Mouse (Mus musculus): ENCODE measurements at regions not wholly inside any gene's neighbourhood (a gene's known extent, or its start where the extent isn't known, plus 50 kb on each side); places are given as distances from the start of the nearest gene placed in this dataset.

DNA sequence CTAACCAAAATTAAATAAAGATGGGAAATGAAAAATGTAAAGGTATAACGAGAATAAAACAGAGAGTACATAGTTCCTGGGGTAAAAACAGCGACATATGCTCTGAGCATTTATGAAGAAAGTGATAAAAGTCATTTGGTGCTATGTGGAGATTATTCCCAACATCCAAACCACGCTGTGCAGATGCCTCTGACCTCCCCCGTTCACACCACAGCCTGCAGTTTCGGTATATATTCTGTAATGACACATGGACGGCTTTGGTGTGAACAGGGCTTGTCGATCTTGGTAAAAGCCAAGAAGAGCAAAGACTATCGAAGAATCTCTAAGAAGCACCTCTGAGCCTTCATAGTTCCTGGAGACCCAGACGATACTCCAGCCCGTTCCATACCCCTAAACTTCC lies 95.2 kb upstream of the Ppp1r26 start:
- no peak for DNase-seq (ENCODE audit: low spot score)

DNA sequence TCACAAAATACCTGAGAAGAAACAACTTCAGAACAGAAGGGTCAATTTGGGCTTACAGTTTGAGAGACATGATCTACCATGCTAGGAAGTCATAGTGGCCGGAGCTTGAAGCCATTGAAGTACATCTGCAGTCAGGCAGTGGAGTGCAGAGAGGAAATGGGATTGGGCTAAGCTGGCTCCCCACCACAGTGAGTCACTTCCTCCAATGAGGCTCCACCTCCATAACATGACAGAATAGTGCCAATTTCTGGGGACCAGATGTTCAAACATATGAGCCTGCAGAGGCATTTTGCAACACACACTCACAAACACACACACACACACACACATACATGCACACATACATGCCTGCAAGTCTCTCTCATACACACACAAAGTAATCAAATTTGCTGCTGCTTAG lies 93.7 kb upstream of the Ppp1r26 start:
- no peak for DNase-seq (ENCODE audit: low spot score)

DNA sequence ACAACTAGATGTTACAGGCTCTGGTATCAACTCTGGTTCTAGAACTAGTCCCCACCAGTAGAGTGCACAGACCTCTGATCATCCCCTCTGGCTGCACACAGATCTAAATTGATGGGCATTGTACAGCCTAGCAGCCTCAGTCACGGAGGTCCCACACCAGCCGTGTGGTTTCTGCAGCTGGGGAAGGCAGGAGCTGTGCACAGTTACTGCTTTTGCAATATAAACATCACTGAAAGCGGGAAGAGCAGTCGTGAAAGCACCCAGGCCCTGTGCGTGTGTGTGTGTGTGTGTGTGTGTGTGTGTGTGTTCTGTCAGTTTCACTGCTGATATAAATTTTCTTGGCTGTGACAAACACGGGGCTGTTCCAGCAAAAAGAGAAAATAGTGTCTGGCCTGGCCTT lies 84.4 kb upstream of the Ppp1r26 start:
- no peak for DNase-seq (ENCODE audit: low spot score)

DNA sequence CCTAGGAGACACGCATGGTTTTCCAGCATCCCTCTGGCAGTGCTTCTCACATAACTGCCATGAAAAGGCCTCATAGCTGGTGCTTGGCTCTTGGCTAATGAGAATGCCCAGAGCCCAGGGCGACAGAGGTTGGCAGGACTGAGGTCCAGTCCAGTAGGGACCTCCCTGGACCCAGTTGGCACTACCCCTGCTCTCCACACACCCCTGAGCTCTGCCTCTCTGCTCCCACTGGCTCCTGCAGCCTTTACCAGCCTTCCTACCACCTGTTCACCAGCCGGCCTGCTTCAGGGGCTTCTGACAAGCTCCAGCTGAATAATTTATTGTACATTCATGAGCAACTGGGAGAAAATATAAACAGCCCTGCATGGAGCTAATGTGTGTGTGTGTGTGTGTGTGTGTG lies 82.0 kb upstream of the Ppp1r26 start:
- DNase-seq (ENCODE audit: low spot score), result no peak

DNA sequence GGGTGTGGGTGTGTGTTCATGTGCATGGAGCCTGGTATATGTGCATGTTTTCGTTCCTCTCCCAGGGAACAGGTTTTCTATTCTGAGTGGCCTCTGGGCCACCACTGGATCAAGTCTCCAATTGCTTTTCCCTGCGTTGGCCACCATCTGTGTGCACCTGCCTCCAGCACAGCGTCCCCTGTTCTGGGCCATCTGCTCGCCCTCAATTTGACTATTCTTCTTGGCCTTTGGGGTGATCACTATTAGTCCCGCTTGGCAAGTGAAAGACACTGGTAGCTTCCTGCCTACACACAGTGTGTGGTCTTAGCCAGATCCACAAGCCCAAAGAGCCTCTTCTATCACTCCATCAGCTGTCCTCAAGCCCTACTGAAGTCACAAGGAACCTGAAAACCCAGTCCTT lies 80.8 kb upstream of the Ppp1r26 start:
- no peak for DNase-seq (ENCODE audit: low spot score)

DNA sequence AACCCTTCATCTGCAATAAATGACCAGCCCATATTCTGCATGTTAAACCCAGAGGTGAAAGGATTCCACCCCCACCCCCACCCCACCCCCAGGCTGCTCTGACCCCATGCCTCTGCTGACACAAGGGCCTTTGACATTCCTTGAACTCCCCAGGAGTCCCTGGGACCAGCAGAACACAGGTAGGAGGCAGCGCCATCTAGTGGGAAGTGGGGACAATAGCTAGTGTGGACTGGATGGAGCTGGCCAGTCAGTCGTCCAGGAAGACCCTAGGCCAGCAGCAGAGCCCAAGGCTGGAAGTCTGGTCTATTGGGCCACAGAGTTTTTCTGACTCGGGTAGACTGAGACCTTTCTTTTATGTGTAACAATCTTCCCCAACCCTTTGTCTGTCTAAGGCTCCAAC lies 71.8 kb upstream of the Ppp1r26 start:
- peak; percentile 88 for DNase-seq (ENCODE audit: low spot score)

DNA sequence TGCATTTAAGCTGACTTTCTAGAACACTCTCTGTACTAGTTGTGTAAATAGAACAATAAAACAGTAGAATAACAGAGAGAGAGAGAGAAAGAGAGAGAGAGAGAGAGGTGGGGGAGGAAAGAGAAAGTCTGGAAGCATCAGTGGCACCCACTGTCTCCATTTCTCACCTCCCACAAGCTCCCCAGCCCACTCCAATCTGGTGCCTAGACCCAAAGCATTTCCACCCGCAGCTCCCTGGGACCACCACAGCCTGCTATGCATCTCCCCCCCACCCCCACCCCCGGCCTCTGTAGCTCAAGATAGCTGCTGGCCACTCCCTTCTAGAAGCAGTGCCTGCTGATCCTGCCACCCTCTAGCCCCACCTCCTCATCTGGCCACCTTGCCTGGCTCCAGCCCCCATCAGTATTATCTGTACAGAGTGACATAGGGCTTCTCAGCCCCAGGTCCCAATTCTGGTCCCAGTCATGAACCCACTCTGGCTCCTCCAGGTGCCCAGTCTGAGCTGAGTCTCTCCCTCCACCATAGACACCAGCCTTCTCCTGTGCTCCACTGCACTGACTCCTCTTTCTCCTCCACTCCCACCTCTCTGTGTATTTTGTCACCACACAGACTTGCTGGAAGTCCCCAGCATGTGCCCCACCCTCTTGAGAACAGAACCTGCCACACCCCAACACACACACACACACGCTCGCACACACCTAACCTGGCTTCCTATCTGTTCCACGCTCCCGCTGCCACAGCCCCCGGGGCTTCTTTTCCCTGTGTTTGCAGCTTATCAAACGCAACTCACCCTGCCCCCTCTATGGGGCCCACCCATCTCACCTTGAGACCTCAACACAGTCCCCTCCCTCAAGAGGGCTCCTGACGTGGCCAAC lies 68.4 kb upstream of the Ppp1r26 start:
- DNase-seq (ENCODE audit: low spot score), result no peak

DNA sequence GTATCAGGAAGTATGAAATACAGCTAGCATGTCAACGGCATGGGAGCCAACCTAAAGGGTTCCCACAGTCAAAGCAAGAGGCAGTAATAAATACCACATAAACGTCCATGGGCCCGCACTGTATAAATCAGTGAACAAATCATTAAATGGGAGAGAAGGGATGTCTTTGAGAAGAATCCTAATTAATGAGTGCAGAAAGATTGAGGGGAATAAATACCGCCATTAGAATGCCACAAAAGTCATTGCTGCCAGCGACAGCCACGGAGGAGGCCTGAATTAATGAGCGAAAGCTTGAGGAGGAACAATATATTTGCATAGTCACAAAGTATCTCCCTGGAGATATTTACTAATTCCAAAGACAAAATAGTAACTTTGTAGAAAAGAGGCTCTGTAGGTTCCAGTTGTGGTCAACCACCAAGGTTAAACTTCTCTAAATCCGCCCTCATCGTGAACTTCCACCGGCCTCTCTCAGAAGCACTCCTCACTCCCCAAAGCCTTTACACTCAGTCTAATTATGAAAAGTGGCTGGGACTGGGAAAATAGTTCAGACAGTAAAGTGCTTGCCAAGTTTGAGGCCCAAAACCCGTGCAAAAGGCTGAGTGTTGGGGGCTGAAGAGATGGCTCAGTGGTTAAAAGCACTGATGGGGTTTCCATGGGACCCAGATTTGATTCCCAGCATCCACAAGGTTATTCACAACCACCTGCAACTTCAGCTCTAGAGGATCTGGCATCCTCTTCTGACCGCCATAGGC lies 64.4 kb upstream of the Ppp1r26 start:
- no peak for DNase-seq (ENCODE audit: low spot score)

DNA sequence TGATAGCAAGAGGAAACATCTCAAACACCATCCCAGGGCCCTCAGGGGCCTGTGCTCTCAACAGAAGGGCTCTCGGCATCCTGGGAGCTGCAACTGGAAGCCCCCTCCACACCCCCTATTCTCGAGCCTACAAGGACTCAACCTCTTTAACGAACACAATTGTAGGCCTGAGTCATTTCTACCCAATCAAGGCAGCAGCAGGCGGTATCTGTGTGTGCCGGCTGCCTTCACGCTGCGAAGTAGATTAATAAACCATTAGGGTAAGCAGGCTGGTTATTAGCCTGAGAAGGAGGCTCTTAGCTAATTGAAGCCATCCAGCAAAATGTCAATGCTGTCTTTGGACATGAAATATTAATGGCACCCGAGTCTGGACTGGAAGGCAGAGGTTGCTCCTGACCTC lies 61.7 kb upstream of the Ppp1r26 start:
- peak; percentile 25 for DNase-seq (ENCODE audit: low spot score)

DNA sequence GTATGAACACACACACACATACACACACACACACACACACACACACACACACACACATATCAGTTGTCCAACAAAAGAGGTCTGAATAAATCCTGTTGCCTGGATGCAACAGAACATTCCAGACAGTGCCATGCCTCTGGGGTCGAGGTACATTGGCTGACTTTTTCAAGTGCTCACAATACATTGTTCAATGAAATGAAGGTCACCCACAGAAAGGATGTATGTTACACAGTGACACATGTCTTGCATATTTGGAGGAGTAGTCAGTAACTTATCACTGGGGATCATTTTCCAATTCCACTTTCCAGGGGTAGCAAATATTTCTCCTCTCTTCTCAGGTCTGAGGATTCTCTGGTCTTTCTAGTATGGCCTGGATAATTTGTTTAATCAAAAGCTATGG lies 59.8 kb upstream of the Ppp1r26 start:
- no peak for DNase-seq (ENCODE audit: low spot score)

DNA sequence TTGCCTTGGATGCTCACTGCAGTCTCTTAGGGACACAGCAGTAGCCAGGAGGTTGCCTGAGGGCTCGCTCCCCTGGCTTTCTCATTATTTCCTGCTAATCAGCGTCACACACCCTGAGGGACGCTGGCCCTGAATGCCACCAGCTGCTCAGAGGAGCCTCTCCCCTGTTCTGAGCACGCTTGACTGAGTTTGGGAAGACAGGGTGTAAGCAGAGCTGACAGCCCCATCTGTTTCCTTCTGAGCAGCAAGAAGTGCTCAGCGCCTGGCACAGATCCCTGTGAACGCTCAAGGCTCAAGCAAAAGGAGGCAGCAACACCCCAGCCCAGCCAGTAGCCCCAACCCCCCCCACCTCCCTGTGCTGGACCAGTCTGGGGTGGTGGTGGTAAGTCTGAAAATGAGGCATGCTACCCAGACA lies 59.2 kb upstream of the Ppp1r26 start:
- peak; percentile 59 for DNase-seq (ENCODE audit: low spot score)

DNA sequence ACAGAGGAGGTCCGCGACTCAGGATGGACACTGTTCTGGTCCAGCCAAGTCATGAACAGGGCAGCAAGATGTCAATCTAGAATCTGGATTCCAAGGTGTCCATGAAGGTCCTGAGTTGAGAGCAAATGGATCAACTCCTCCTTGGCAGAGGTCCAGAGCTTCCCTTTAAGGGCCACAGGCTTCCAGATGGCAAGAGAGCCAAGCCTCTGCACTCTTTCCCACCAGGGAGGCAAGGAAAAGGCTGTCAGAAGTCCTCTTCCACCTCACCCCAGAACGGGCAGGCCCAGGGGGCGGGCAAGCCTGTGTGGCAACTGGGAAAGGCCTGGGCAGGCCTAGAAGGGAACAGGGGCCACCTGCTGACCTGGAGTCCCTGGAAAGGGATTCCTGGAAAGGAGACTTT lies 58.7 kb upstream of the Ppp1r26 start:
- DNase-seq (ENCODE audit: low spot score), result no peak

DNA sequence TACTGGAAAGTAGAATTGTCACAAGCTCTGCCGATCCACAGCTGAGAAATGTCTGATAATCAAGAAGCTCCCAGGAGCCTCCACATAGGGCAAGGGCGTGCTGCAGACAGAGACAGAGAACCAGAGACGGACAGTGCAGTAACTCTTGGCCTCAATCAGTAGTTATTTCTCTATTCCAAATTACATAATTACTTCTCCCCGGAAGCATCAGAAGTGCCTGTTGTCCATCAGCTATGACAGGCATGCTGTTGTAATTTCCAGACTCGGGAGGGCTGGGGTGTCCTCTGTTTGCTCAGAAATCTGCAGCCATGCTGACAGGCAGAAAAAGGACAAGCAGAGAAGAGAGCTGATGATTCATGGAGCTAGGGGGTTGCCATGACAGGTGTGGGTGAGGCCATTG lies 56.9 kb upstream of the Ppp1r26 start:
- DNase-seq (ENCODE audit: low spot score), result no peak

DNA sequence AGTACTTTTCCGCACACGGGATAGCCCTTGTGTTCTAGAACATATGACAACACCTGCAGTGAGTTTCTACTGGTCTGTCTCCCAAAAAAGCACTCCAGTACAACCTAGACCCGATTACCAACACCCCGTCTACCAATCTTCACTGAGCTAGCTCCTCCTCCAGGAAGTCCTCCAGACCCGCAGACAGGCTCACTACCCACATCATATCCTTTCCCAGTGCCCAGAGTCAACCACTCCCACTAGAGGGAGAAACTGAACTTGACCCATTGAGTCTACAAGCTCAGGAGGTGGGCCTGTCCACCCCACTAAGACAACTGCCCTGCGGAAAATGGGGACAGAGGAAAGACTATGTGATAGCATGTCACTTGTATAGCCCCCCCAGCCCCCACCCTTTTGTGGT lies 51.2 kb upstream of the Ppp1r26 start:
- no peak for DNase-seq (ENCODE audit: low spot score)
